Mouse (Mus musculus) small intestine, adult 2 months (tissue): ENCODE data around the gene Tymp.

Experiments
- CTCF ChIP-seq: fragments of 200-500 bp; IDR thresholded peaks from 2 replicates; pipeline ENCODE4 v1.5.1; 2012; ENCODE audit warnings: low read depth, mild to moderate bottlenecking, control low read depth, inconsistent platforms, low read length, moderate library complexity, mixed read lengths; ENCODE audit not compliant: insufficient replicate concordance, insufficient read length; ENCODE audit errors: extremely low read depth
- POLR2A ChIP-seq: fragments of 200-500 bp; IDR thresholded peaks from 2 replicates; pipeline ENCODE4 v1.6.1; 2012; ENCODE audit warnings: low read depth, mild to moderate bottlenecking, control low read depth, inconsistent platforms, low read length, moderate library complexity

DNA sequence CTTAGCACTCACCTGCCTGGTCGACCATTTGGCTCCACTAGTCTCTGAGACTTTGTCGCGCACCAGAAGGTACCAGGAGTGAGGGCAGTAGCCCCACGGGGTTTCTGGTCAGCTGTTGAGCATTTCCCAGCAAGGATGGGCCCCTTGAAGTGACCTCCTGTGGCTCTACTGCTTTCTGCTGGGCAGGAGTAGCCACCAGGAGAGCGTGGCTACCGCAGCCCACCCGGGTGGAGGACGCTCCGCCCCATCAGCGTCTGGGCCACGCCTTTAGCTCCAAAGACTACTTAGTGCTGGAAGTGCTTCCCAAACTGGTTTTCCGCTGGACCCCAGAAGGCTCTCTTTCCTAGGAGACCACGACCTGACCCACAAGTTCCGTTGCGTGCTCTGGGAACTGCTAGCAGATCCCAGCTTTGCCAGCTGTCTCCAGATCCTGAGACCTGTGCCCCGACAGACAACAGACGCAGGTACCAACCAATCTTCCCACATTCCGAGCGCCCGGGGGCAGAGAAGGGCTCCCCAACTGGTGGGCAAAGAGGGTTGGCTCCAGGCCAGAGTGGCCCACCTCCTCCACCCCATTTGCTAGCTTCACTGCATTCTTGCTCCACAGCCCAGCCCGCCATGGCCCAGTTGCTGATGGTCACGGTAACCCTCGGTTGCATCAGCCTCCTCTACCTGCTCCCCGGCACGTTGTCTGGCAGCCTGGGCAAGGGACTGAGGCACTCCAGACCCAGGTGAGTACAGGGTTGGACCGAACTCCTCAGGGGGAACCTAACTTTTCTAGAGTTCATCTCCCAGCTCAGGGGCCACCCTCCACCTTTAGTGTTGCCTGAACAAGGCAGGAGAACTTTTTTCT, 53.9 kb downstream of the Tymp start, which contains the start of gene Adm2:
- no peak for TF ChIP-seq CTCF
- no peak for TF ChIP-seq POLR2A
